Mouse (Mus musculus) embryonic fibroblast, embryonic 13.5 days (primary cell): ENCODE measurements around the gene Pdk4.

ENCODE experiments used
- CTCF ChIP-seq: IDR thresholded peaks from 2 replicates; pipeline ENCODE4 v1.5.1; 2011; ENCODE audit warnings: mild to moderate bottlenecking, control low read depth, low read length, moderate library complexity, borderline replicate concordance; ENCODE audit not compliant: insufficient read depth
- POLR2A ChIP-seq: IDR thresholded peaks from 2 replicates; pipeline ENCODE4 v1.6.1; 2011; ENCODE audit warnings: low read depth, mild to moderate bottlenecking, control low read depth, low read length, moderate library complexity

DNA sequence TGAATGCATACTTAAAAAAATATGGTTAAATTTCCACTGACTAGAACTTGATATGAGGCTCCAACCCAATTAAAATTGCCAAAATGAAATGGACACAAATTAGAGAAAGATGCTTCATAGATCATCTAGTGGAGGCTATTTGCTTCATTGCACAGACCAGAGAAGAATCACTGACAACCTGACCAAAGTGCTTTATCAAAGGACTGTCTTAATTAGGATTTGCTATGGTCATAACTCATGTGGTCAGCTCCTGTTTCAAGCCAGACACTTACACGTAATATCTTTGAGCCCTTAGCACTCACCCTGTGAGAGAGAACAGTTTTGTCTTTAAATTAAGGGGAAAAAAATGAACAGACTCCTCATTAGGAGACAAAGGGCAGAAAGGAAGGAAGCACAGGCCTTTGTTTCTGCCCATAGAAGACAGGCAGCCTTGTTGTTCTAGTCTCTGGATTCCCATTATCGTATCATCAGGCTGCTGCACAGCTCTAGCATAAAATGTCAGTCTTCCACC is 41.8 kb upstream of the Pdk4 start:
- TF ChIP-seq POLR2A = no peak
- TF ChIP-seq CTCF = no peak
